Mouse (Mus musculus) myocyte (in vitro differentiated cells): ENCODE data around the gene Ajap1. TPM values are rescaled to one million over a fixed set of nuclear protein-coding genes. Genes with fewer than 3 reads are reported as not detected.

Experiments
- H3K27me3 ChIP-seq: one replicate; pipeline ENCODE4 v1.6.1; 2011; ENCODE audit not compliant: control insufficient read depth, insufficient read depth, insufficient read length
- H3K36me3 ChIP-seq: one replicate; pipeline ENCODE4 v1.6.1; 2011; ENCODE audit not compliant: control insufficient read depth, insufficient read depth
- H3K4me2 ChIP-seq: one replicate; pipeline ENCODE4 v1.6.1; 2011; ENCODE audit warnings: low read depth, control low read depth
- H3K4me3 ChIP-seq: one replicate; pipeline ENCODE4 v1.5.1; 2011; ENCODE audit warnings: mild to moderate bottlenecking, control low read depth, moderate library complexity
- H3K79me2 ChIP-seq: one replicate; pipeline ENCODE4 v1.6.1; 2011; ENCODE audit not compliant: control insufficient read depth, insufficient read depth
- H3ac ChIP-seq: one replicate; pipeline ENCODE4 v1.6.1; 2011; ENCODE audit not compliant: control insufficient read depth, insufficient read length
- CEBPB ChIP-seq: IDR thresholded peaks from 2 replicates; pipeline ENCODE4 v1.6.1; 2011; ENCODE audit warnings: mild to moderate bottlenecking, moderate library complexity; ENCODE audit not compliant: poor library complexity, insufficient read depth, severe bottlenecking
- E2F4 ChIP-seq: IDR thresholded peaks from one replicate; pipeline ENCODE4 v1.6.1; 2011; ENCODE audit warnings: mild to moderate bottlenecking, control low read depth, moderate library complexity; ENCODE audit not compliant: insufficient read depth
- MAX ChIP-seq: IDR thresholded peaks from one replicate; pipeline ENCODE4 v1.6.1; 2011; ENCODE audit warnings: low read depth, mild to moderate bottlenecking, control low read depth
- MYOD1 ChIP-seq, 3 experiments: IDR thresholded peaks; one replicate each; pipeline ENCODE4 v1.6.1; 2011; ENCODE audit warnings: control low read depth in 2 of 3, low read depth in 2 of 3, mild to moderate bottlenecking in 2 of 3, moderate library complexity in 1 of 3; ENCODE audit not compliant: insufficient read length in 2 of 3, control insufficient read depth in 1 of 3
- MYOG ChIP-seq, 3 experiments: IDR thresholded peaks; one replicate each; pipeline ENCODE4 v1.6.1; 2011; ENCODE audit warnings: control low read depth in 2 of 3, low read depth in 2 of 3, mild to moderate bottlenecking in 2 of 3; ENCODE audit not compliant: insufficient read length in 2 of 3, control insufficient read depth in 1 of 3, insufficient read depth in 1 of 3
- POLR2A ChIP-seq: IDR thresholded peaks from one replicate; pipeline ENCODE4 v1.6.1; 2011; ENCODE audit warnings: low read depth, mild to moderate bottlenecking, control low read depth, moderate library complexity; ENCODE audit not compliant: insufficient read length
- POLR2AphosphoS2 ChIP-seq: IDR thresholded peaks from one replicate; pipeline ENCODE4 v1.6.1; 2011; ENCODE audit warnings: low read depth, control low read depth; ENCODE audit not compliant: insufficient read length
- REST ChIP-seq: IDR thresholded peaks from one replicate; pipeline ENCODE4 v1.6.1; 2011; ENCODE audit warnings: mild to moderate bottlenecking, control low read depth, moderate library complexity; ENCODE audit not compliant: insufficient read depth, insufficient read length
- SRF ChIP-seq: IDR thresholded peaks from one replicate; pipeline ENCODE4 v1.6.1; 2011; ENCODE audit warnings: low read depth; ENCODE audit not compliant: control insufficient read depth, insufficient read length
- TCF12 ChIP-seq: IDR thresholded peaks from one replicate; pipeline ENCODE4 v1.6.1; 2011; ENCODE audit warnings: mild to moderate bottlenecking, control low read depth; ENCODE audit not compliant: poor library complexity, insufficient read depth, severe bottlenecking
- TCF3 ChIP-seq: IDR thresholded peaks from one replicate; pipeline ENCODE4 v1.6.1; 2011; ENCODE audit warnings: low read depth, control low read depth; ENCODE audit not compliant: insufficient read length
- USF1 ChIP-seq: IDR thresholded peaks from one replicate; pipeline ENCODE4 v1.6.1; 2011; ENCODE audit warnings: low read depth, mild to moderate bottlenecking, control low read depth, moderate library complexity
- polyA plus RNA-seq: library from polyadenylated mRNA; unstranded; fragments of >200 nt; fragmentation: generic; extraction: Trizol; gene quantifications from one replicate; pipeline ENCODE4 v1.2.1, GENCODE M21; 2012; ENCODE audit warnings: missing spikeins

Gene Ajap1
- polyA plus RNA-seq, 1 experiment = not detected

DNA sequence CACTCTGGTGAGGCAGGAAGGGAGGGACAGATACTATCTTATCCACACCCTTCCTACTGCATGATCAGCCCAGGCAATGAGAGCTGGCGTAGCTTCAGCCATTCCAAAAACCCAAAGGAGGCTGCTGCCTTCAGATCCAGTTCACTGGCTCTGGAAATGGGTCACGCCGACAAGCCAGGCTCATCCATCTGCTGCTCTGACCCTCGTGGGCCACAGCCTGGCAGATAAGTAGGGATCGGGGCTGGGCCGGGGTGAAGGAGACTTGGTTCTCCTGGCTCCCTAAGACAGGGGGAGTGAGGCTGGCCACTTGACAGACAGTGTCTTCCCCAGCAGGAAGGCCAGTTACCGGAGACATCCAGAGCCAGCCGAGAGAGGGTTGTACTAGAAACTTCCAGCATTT lies 84.2 kb downstream of the Ajap1 start:
- Histone ChIP-seq H3K36me3 (no peaks in the 10 kb centered on the region), H3K27me3 (no peaks in the 10 kb centered on the region), H3K79me2 (no peaks in the 10 kb centered on the region), H3K4me2 (no peak overlapping the region), H3K4me3 (no peak overlapping the region), H3ac (no peak overlapping the region)
- no peak for TF ChIP-seq POLR2AphosphoS2
- no peak for TF ChIP-seq CEBPB
- no peak for TF ChIP-seq USF1
- TF ChIP-seq MYOD1 (IDR thresholded peaks at IDR 0.05; ENCODE audit: control insufficient read depth in 1 of 3, insufficient read length in 2 of 3, low read depth in 2 of 3) = no peak
- TF ChIP-seq MYOG (IDR thresholded peaks at IDR 0.05; ENCODE audit: control insufficient read depth in 1 of 3, insufficient read depth in 1 of 3, insufficient read length in 2 of 3, low read depth in 2 of 3) = no peak
- no peak for TF ChIP-seq E2F4
- TF ChIP-seq TCF3 = no peak
- TF ChIP-seq REST = no peak
- TF ChIP-seq TCF12 = no peak
- TF ChIP-seq MAX = no peak
- no peak for TF ChIP-seq POLR2A
- no peak for TF ChIP-seq SRF

DNA sequence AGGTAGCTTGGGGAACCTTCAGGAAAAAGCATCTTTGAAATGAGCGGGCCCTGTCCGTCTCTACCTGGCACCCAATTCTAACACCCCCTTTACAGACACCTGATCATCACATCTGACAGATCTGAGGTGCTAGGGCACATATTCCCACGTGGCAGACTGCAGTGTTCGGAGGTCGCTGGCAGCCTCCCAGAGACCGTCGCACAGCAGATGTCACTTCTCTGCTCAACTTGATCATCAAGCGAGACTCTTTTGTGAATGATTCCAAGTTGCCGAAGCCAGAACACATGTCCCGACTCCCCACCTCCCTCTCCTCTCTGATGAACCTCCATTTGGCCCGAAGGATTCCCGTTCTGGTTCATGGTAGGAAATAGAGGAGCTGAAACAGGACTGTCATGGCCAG lies 95.1 kb downstream of the Ajap1 start:
- no peaks in the 10 kb centered on the region for H3K79me2 ChIP-seq
- TF ChIP-seq MYOG (IDR thresholded peaks at IDR 0.05; ENCODE audit: control insufficient read depth in 1 of 3, insufficient read depth in 1 of 3, insufficient read length in 2 of 3, low read depth in 2 of 3) (no peak), TCF12 (no peak)

DNA sequence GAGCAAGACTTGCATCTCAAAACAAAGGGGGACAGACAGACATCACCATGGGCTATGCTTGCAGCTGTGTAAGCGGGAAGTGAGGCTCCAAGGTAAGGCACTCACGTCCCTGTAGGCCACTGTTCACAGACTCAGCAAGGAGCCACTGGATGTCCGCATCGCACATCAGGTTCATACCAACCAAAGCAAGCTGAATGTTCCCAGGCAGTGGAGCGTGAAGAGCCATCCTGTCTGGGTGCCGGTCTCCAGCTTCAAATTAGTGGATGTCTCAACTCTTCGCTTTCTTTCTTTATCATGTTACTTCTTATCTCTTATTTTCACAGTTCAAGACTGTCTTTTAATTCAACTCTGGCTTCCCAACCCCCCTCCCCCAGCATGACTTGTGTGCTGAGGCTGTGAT lies 101.2 kb downstream of the Ajap1 start:
- Histone ChIP-seq H3ac (no peak overlapping the region), H3K4me3 (no peak overlapping the region), H3K36me3 (no peaks in the 10 kb centered on the region), H3K79me2 (no peaks in the 10 kb centered on the region), H3K4me2 (no peak overlapping the region), H3K27me3 (no peaks in the 10 kb centered on the region)
- TF ChIP-seq CEBPB (no peak), USF1 (no peak), MYOG (IDR thresholded peaks at IDR 0.05; ENCODE audit: control insufficient read depth in 1 of 3, insufficient read depth in 1 of 3, insufficient read length in 2 of 3, low read depth in 2 of 3) (no peak), POLR2AphosphoS2 (no peak), POLR2A (no peak), REST (no peak), E2F4 (no peak), MYOD1 (IDR thresholded peaks at IDR 0.05; ENCODE audit: control insufficient read depth in 1 of 3, insufficient read length in 2 of 3, low read depth in 2 of 3) (no peak), TCF12 (no peak), MAX (no peak), SRF (no peak), TCF3 (no peak)

More for the DNA sequence above, 95.1 kb downstream of the Ajap1 start:
- Histone ChIP-seq H3K36me3 (no peaks in the 10 kb centered on the region), H3K27me3 (no peaks in the 10 kb centered on the region), H3K4me2 (no peak overlapping the region), H3K4me3 (no peak overlapping the region), H3ac (no peak overlapping the region)

DNA sequence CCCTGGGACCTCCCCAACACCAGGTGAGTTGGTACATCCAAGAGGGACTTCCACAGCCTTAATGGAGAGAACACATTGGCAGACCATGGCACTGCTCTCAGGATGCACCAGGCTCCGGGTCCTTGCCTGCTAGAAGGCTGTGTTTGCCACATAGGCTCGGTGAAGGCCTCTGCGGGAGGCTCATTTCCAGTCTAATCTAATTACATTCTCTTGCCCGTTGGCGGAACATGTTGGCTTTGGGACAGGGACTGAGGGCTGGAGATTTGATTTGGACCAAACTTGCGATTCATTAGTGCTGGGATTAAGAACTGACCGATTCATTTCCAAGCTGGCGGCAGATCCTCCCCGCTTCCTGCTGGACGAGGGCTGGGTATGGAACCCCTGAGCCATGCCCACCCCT lies 101.7 kb downstream of the Ajap1 start:
- Histone ChIP-seq H3ac (no peak overlapping the region), H3K27me3 (no peaks in the 10 kb centered on the region), H3K36me3 (no peaks in the 10 kb centered on the region), H3K4me3 (no peak overlapping the region), H3K4me2 (no peak overlapping the region), H3K79me2 (no peaks in the 10 kb centered on the region)
- TF ChIP-seq REST = no peak
- TF ChIP-seq POLR2AphosphoS2 = no peak
- no peak for TF ChIP-seq TCF3
- TF ChIP-seq TCF12 = no peak
- no peak for TF ChIP-seq SRF

DNA sequence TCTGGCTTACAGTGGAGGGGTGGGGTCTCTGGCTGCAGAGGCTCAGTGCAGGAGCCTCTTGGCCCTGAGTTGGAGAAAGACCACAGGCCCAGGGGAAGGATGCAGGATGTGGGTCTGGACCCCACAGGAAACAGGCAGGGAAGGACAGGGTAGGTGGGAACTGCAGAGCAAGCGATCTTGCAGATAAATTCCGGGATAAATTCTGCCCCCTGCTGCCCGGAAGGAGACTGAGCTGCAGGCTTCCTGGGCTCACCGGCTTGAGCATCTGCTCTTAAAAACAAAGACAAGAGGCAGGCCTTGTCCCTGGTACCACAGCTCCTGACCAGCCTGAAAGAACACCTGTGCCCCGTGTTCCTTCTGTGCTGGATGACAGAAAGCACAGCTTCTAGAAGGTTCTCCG lies 104.6 kb downstream of the Ajap1 start:
- no peak for TF ChIP-seq POLR2A
- TF ChIP-seq TCF12 = no peak
- no peak for TF ChIP-seq MAX
- TF ChIP-seq E2F4 = no peak
- no peak for TF ChIP-seq SRF
- TF ChIP-seq TCF3 = no peak
- TF ChIP-seq POLR2AphosphoS2 = no peak
- no peak for TF ChIP-seq MYOG (IDR thresholded peaks at IDR 0.05; ENCODE audit: control insufficient read depth in 1 of 3, insufficient read depth in 1 of 3, insufficient read length in 2 of 3, low read depth in 2 of 3)
- no peak for TF ChIP-seq CEBPB
- TF ChIP-seq REST = no peak
- no peak for TF ChIP-seq MYOD1 (IDR thresholded peaks at IDR 0.05; ENCODE audit: control insufficient read depth in 1 of 3, insufficient read length in 2 of 3, low read depth in 2 of 3)
- no peak for TF ChIP-seq USF1

DNA sequence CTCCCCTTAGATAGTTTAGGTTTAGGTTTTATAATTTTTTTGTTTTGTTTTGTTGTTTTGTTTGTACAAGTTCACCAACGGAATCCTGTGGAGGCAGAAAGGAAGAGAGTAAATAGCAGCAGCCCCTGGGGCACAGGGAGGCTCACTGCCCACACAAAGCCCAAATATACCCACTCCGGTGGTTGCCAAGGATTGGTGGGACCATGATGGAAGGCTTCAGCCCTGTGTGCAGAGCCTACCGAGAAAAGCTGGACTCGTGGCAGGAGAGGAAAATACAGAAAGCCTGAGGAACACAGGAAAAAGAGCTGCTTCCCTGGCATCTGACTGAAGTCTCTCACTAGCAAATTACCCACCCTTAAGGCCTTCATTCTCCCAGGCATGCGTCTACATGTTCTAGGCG lies 108.4 kb downstream of the Ajap1 start:
- no peak overlapping the region for H3ac ChIP-seq
- H3K4me2 ChIP-seq = no peak overlapping the region
- no peaks in the 10 kb centered on the region for H3K79me2 ChIP-seq
- H3K4me3 ChIP-seq = no peak overlapping the region
- H3K27me3 ChIP-seq = no peaks in the 10 kb centered on the region
- no peak for TF ChIP-seq MYOG (IDR thresholded peaks at IDR 0.05; ENCODE audit: control insufficient read depth in 1 of 3, insufficient read depth in 1 of 3, insufficient read length in 2 of 3, low read depth in 2 of 3)
- no peak for TF ChIP-seq E2F4
- no peak for TF ChIP-seq SRF
- TF ChIP-seq REST = no peak
- TF ChIP-seq TCF3 = no peak
- no peak for TF ChIP-seq USF1
- TF ChIP-seq MAX = no peak
- TF ChIP-seq POLR2AphosphoS2 = no peak
- no peak for TF ChIP-seq POLR2A
- TF ChIP-seq MYOD1 (IDR thresholded peaks at IDR 0.05; ENCODE audit: control insufficient read depth in 1 of 3, insufficient read length in 2 of 3, low read depth in 2 of 3) = no peak
- TF ChIP-seq CEBPB = no peak
- H3K36me3 ChIP-seq = no peaks in the 10 kb centered on the region

More for the DNA sequence above, 104.6 kb downstream of the Ajap1 start:
- H3ac ChIP-seq = no peak overlapping the region
- H3K36me3 ChIP-seq = no peaks in the 10 kb centered on the region
- H3K4me2 ChIP-seq = no peak overlapping the region
- H3K4me3 ChIP-seq = no peak overlapping the region
- no peaks in the 10 kb centered on the region for H3K79me2 ChIP-seq
- no peaks in the 10 kb centered on the region for H3K27me3 ChIP-seq
